Mouse (Mus musculus) heart, adult 2 months (tissue): ENCODE data around the gene Brat1.

Source experiments
- CTCF ChIP-seq: fragments of 200-600 bp; IDR thresholded peaks from 2 replicates; pipeline ENCODE4 v1.8.1; 2022; ENCODE audit warnings: antibody characterized with exemption, mild to moderate bottlenecking, moderate library complexity
- POLR2A ChIP-seq: fragments of 200-500 bp; IDR thresholded peaks from 2 replicates; pipeline ENCODE4 v1.6.1; 2011; ENCODE audit warnings: mild to moderate bottlenecking, low read depth, low read length, control low read depth; ENCODE audit not compliant: insufficient read depth

DNA sequence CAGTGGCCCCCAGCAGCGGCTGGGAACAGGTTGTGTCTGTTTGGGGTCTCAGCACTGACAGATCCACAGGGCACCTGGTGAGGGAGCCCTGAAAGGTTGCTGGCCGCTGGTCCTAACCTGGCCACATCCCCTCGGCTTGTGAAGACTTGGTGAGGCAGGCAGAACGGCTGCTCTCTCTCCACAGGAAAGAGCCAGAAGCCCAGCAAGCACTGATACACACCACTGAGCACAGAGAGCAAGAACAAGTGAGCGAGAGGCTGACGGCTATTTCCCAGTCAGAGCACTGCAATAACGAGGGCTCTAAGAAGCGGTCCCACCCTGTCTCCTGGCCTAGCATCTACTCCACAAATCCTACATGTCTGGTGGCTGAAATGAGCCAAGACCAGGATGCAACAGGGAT, 54.1 kb downstream of the Brat1 start:
- TF ChIP-seq CTCF (no peak), POLR2A (no peak)
